Mouse (Mus musculus) cerebellum, postnatal 36 days (tissue): ENCODE measurements at regions not wholly inside any gene's neighbourhood (a gene's known extent, or its start where the extent isn't known, plus 50 kb on each side); places are given as distances from the start of the nearest gene placed in this dataset.
A peak's percentile ranks its signal among the peaks of the same experiment; 100 is the strongest.

Source experiments
- DNase-seq, 2 experiments: peaks; one replicate each; pipeline ENCODE4 v3.0.0; 2021 to 2022; ENCODE audit warnings: mixed read lengths in 2 of 2

DNA sequence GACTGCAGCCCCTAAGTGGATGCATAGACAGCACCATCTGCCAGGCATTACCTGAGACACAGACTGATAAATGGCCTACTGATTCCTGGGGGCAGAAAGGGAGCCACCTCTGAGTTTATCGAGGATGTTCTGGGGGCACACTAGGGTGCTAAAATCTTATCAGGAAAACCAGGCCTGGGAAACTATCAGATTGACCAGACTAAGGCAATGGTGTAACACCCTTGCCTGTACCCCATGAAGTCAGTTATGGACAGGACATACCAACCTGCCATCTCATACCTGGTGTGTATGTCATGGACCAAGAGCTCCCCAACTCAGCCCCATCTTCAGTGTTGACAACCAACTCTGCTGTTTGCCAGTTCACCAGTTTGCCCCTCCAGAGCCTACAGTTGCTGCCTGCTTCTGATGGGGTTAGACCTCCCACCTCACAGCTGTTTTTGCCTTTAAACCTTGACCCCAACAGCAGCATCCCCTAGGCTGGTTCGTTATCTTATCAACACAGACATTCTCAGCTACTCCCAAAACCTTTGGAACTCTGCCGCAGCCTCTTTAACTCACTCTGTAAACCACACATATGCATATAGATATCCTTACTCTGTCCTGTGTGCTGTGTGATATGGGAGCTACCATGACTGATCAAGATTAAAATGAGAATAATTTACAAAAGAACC is 83.6 kb upstream of the Irs2 start:
- no peak for DNase-seq

DNA sequence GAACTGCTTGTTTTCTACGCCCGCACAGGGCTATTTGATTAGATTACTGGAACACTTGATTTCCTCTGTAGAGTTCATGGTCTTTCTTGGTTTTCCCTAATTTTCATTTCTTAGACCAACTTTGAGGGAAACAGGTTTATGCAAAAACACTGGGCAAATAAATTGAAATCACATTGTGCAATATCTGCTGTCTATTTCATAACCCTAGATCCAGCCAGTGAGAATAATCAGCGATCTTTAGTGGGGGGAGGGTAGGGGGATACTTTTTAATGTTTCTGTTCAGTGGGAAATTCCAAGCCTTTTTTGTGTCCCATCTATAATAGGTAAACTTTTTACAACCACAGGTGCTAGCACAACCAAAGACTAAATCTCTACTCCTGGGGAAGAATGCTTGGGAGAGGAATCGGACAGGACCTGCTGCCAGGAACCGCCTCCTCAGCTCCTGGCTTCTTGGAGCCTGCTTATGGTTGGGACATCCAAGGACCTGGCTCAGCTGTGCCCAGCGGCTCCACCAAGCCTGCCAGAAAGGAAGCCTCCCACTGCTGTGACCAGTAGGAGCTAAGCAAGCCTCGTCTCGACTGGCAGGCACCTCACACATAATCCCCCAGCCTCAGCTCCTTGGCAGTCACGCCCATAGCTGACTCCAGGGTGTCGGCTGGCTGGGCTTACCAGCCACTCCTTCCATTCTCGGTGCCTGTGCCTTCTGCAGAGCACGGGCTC is 80.8 kb upstream of the Irs2 start:
- DNase-seq = peak in 1 of 2 experiments; percentile 12

DNA sequence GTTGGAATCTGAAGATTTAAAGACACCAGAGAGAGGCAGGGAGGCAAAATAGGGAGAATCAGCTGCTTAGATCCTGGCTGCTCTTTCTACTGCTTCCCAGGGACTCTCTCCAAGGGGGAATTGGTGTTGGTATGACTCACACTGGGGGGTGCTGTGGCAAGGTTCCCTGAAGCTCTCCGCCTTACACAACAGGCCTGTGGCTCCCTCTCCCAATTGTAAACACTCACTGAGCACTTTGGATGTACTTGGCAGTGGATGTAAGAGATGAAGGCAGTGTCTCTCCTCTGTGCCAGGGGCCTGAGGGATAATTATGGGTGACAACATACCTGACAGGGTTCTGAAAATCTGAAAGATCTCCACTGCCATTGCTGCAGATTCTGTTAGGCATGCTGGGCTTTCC is 77.0 kb upstream of the Irs2 start:
- DNase-seq = no peak

DNA sequence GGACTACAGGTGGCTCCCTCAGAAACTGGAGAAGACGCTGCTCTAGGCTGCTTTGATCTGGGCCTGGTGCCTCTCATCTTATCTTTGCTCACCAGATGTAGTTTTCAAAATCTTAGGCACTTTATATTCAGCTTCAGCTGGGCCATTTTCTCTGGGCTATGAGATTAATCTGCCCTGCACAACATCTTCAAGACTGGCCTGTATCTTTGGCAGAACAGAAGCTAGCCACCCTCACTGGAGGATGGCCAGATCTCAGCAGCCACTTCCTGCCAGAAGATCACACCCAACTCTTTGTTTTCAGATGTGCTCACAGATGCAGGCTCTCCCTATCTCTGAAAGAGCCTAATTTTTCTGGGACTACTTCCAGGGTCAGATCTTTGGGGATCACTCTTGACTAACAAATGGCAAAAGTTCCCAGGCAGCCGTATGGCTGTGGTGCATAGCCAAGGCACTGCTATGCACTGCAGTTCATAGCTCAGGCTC is 75.8 kb upstream of the Irs2 start:
- DNase-seq = no peak

DNA sequence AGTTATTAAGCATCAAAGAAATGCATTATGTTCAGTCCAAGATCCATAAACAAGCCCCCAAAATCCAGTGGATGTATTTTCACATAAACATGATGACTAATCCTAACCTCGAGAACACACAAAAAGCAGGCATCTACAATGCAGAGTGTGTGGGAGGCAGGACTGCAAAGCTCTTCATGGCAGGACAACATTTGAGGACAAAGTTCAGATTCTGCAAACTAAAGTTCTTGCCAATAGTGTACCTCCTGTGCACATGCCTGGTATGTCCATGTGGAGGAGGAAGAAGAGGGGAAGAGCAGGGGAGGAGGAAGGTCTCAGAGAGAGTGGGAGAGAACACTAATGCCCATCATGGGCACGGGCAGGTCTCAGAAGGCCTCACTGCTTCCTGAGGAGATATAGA is 72.6 kb upstream of the Irs2 start:
- DNase-seq = no peak

DNA sequence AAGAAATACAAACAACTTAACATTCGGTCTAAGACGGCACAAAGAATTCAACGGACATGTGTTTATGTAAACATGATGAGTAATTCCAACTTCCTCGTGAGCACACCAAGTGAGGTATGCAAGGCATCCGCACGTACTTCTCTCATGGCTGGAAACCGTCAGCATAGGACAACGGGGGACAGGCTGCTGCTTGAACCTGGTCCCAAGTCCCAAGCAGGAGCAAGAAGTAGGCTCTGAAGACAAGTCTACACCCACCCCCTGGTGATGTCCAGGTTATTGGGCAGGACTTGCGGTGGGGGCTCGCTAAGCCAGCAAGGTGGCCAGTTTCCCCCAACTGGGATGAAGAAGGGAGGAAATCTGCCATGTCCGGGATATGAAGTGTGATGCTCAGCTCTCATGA is 71.5 kb upstream of the Irs2 start:
- no peak for DNase-seq

DNA sequence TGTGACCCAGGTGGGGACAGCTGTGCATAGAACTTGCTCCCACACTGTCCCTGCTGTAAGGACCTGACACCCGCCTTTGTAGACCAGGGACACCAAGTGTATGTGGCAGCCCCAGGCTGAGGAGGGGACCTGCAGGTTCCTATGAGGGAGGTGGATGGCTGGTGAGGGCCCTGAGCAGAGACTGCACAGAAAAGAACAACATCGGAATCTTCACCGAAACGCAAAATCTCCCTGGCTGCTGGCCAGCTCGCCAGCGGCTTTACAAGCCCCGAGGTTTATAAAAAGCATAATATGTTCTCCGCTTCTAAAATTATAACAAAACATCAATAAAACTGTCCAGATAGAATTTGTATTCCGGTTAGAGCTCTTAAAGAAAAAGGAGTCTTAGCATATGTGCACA is 68.9 kb upstream of the Irs2 start:
- peak in 1 of 2 experiments; percentile 21 for DNase-seq

DNA sequence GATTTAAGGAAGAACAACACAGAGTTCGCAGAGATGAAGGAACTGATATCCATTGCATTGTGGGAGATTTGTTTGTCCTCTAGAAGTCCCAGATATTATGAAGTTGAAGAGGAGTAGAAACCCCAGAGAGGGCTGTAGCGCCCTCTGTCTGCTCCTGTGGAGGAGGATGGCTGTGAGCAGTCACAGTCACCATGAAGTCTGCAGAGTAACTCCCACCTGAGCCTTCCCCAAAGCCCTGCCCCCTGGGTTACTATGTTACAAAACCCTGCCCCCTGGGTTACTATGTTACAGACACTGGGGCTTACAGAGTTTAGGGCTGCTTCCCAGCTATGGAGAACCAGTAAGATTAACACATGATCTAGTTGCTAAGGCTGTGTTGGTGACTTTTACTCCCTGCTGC is 62.9 kb upstream of the Irs2 start:
- DNase-seq = no peak

DNA sequence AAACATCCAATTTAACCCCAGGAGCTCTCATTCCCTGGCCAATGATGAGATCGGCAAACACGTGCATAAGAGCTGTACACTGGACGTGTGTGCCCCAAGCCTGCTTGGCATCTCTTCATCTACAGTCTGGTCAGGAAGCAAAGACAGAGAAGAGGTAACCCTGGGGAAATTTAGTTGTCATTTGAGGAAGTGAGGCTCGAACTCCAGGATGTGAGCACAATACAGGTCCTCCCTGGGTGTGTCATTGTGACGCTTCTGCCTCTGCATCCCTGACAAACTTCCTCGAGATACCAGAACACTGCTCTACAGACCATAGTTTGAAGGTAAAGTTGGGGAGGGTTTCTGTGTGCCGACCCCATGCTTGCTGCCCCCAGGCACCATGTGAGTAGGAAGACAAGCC is 59.2 kb upstream of the Irs2 start:
- DNase-seq = no peak

DNA sequence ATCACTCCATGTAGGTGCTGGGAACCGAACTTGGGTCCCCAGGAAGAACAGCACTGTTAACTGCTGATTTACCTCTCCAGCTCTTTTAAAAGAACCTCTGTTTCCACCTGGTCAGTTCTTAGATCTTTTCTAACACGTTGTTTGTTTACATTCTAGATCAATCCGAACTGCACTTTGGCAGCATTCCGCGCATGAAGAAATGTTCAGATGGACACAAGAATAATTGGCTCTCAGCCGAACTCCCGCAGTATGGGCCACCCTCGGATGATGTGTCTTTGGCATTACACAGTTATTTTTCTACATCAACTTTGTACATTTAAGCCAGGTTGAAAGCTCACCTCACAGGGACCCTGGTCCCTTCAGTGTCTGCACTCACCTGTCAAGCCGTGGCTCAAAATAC is 57.7 kb upstream of the Irs2 start:
- no peak for DNase-seq

DNA sequence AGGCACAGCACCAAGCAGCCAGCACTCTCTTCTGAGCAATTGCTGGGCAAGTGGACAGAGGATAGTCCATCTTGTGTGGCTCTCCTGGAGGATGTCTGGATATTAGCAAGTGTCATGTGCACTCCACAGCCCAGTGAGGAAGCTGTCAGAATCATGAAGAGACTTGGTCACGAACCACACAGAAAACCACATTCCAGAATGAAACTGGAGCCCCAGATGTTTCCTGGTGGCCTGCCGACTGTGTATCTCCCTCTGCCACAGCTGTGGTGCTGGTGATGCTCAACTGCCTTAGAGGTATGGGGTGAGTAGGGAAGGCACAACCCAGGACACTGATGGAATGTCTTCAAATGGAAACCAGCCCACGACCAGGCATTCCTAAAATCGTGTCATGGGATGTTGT is 57.0 kb upstream of the Irs2 start:
- DNase-seq = no peak

DNA sequence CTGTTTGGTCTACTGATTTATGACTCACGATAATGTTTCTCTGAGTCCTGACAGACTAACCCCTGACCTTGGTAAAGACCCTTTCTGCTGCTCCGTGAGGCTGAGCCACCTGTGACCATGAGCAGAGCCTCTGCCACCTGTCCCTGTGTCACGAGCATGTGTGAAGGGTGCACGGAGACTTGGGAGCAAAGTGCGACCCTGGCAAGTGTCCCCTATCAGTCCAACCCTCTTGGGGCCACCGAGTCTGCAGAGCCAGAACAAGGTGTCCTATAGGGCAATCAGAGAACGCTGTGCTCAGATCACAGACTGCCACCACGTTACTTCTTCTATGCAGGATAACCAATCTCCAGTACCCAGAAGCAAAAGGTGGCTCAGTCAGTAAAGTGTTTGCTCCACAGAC is 54.8 kb upstream of the Irs2 start:
- DNase-seq = no peak

DNA sequence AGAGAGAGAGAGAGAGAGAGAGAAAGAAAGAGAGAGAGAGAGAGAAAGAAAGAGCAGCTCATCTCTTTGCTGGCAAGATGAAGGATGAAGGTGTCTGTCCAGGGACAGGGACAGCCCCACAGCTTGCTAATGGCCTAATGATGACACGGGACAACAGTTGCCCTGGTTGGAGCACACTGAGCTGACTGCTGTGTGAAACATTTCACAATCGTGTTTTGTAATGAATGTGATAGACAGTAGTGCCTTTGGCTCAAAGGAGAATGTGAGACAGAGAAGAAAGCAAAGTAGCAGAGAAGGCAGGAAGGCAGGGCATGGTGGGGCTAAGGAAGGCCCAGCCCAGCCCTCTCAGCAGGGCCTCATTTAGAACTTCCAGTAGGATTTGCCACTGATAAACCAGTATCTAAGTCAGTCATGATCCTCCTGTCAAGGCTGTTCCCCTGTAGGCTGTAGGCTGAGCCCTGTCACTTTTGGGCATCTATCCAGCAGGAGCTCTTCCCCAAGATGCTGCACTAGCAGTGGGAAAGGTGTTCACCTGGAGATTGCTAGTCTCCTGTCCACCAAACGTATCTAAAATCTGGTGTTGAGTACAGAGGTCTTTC is 54.2 kb upstream of the Irs2 start:
- no peak for DNase-seq

DNA sequence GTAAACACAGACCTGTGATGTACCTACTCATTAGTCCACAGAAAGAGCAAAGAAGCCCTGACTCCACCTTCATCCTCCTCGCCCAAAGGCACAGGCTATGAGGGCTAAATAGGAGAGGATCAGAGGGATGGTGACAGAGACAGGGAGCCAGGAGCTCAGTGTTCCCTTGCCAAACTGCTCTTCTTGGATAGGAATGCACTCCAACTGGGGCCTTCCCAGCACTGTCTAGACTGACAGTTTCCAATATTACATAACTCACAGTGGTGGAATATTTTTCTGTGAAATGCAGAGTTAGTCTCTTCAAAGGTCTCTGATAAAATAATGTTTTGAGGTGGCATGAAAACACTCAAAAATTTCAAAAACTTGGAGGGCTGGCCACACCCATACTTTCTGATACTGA is 53.5 kb upstream of the Irs2 start:
- DNase-seq = no peak

DNA sequence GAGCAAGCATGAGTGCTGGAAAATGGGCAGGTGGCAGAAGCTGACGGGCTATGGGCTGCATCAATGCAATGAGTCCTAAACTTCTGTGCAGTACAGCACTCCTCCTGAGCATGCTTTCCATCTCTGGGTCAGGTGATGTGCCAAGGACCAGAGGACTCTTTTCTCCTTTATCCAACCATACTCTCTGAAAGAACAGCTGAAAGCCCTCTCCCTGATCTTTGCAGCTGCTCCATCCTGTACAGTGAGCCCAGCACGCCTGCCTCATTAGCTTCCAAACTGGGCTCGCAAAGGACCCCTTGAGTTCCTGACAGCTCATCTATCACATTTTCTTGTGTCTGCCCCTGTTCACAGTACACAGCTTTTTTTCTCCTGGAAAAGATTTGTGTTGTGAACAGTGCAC is 52.3 kb upstream of the Irs2 start:
- no peak for DNase-seq

DNA sequence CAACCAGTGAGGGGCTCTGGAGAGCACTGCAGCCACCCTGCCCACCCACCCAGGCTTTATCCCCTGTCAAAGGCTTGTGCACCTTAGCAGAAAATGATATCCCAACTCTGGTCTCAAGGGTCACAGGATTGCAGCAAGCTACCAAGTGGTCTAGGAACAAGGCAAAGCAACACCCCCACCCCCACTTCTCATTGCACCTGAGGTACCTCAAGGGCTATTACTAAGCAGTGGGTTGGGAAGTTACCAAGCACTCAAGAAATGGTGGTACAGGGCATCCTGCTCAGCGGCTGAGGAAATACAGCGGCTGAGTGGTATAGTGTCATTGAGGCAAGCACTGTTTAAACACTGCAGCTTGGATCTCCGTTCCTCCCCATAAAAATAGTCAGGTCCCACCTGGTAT is 50.1 kb upstream of the Irs2 start:
- no peak for DNase-seq
